28 mouse cellular contexts compared by ENCODE assay signal in genomic region chr1:126622036-126622435, GRCm38 (mm10).
DNase-seq lines count a peak whose midpoint lies in the region; ATAC-seq and TF ChIP-seq lines count a peak whose summit lies in the region.
"Had no signal": no experiment of that assay in that cellular context is flagged by ENCODE, and none has a peak within 500 bp of the region (broad histone marks: within the 10 kb centered on the region; RNA-seq: fewer than 3 reads in every experiment).

No protein-coding gene starts in this region.

- peak overlapping the region; percentile 73 for H3K27ac ChIP-seq in lung, embryonic 14.5 days (ENCODE audit: low read depth)
- 0 out of 2 replicates have a peak overlapping the region, but pooled peaks have one; percentile 4 for H3K27ac ChIP-seq in limb, embryonic 12.5 days
- H3K27ac ChIP-seq: heart, embryonic 13.5 days; hindbrain, embryonic 10.5 days; limb, embryonic 15.5 days; midbrain, embryonic 12.5 days; neural tube, embryonic 12.5 days had no signal

- H3K4me3 ChIP-seq in lung, embryonic 14.5 days (ENCODE audit: low read depth, low read length) = no peak overlapping the region
- no peak overlapping the region for H3K4me3 ChIP-seq in limb, embryonic 12.5 days (replicated peaks)
- H3K4me3 ChIP-seq: heart, embryonic 13.5 days; hindbrain, embryonic 10.5 days; limb, embryonic 15.5 days; midbrain, embryonic 12.5 days; myocyte; neural tube, embryonic 12.5 days had no signal

- intact Hi-C loops in heart, postnatal 14 days (cut with DNase I) = no loop called here

- 43% methylated on average over 4 of the region's 4 CpGs for WGBS in lung, embryonic 14.5 days
- 49% methylated on average over 4 of the region's 4 CpGs for WGBS in limb, embryonic 12.5 days

- H3K4me2 ChIP-seq in lung, embryonic 14.5 days = no peak overlapping the region; the same call in 1 of the 2 replicates
- no peak overlapping the region for H3K4me2 ChIP-seq in limb, embryonic 12.5 days
- H3K4me2 ChIP-seq: heart, embryonic 13.5 days; limb, embryonic 15.5 days; midbrain, embryonic 12.5 days; neural tube, embryonic 12.5 days had no signal

- no peak overlapping the region for H3K9ac ChIP-seq in lung, embryonic 14.5 days
- no peak overlapping the region for H3K9ac ChIP-seq in limb, embryonic 12.5 days (replicated peaks)
- H3K9ac ChIP-seq: heart, embryonic 13.5 days; limb, embryonic 15.5 days; midbrain, embryonic 12.5 days; neural tube, embryonic 12.5 days had no signal

- no peaks in the 10 kb centered on the region for H3K36me3 ChIP-seq in lung, embryonic 14.5 days (ENCODE audit: insufficient read depth)
- H3K36me3 ChIP-seq in limb, embryonic 12.5 days = no peaks in the 10 kb centered on the region
- H3K36me3 ChIP-seq: G1E; heart, embryonic 13.5 days; limb, embryonic 15.5 days; midbrain, embryonic 12.5 days; neural tube, embryonic 12.5 days had no signal

- peak; percentile 66 for ATAC-seq in lung, embryonic 14.5 days (ENCODE audit: insufficient read depth)
- no peak for ATAC-seq in limb, embryonic 12.5 days (ENCODE audit: insufficient number of reproducible peaks, insufficient read depth, low FRiP score, low TSS enrichment, low read depth)
- ATAC-seq: forebrain, embryonic 16.5 days; hindbrain, embryonic 16.5 days; Patski had no signal

- DNase-seq in heart, adult 11 months = peak; percentile 15
- DNase-seq in heart, postnatal 14 days = no peak
- DNase-seq in lung, embryonic 14.5 days = peak; percentile 60
- no peak for DNase-seq in lung, postnatal 10 days
- peak; percentile 72 for DNase-seq in lung, postnatal 36 days
- DNase-seq in spleen, postnatal 36 days (ENCODE audit: low spot score in 2 of 2) = no peak
- DNase-seq in kidney, adult 18-20 months = no peak
- DNase-seq: adrenal gland, postnatal 10 days; cerebellum, adult 8-10 months; cerebellum, postnatal 25 days; heart, postnatal 10 days; kidney, adult 8-10 months; kidney, postnatal 10 days; layer of hippocampus, postnatal 36 days; right cerebral cortex, adult 18-20 months; spleen, adult 18-20 months; thymus, postnatal 14 days had no signal

- H3K27me3 ChIP-seq in lung, embryonic 14.5 days (ENCODE audit: insufficient read depth, low read length) = no peaks in the 10 kb centered on the region
- no peaks in the 10 kb centered on the region for H3K27me3 ChIP-seq in limb, embryonic 12.5 days
- H3K27me3 ChIP-seq: heart, embryonic 13.5 days; limb, embryonic 15.5 days; midbrain, embryonic 12.5 days; neural tube, embryonic 12.5 days; Patski had no signal

- H3K9me3 ChIP-seq in lung, embryonic 14.5 days (ENCODE audit: low read depth, low read length) = no peaks in the 10 kb centered on the region
- no peaks in the 10 kb centered on the region for H3K9me3 ChIP-seq in limb, embryonic 12.5 days
- H3K9me3 ChIP-seq: heart, embryonic 13.5 days; hindbrain, embryonic 10.5 days; limb, embryonic 15.5 days; midbrain, embryonic 12.5 days; neural tube, embryonic 12.5 days had no signal

- TF ChIP-seq CTCF in lung, embryonic 14.5 days (IDR thresholded peaks at IDR 0.05; ENCODE audit: low read depth) = 0 out of 2 replicates have a peak, but pooled peaks have one; percentile 10

- H3K4me1 ChIP-seq in lung, embryonic 14.5 days (ENCODE audit: insufficient read depth) = 0 out of 2 replicates have a peak, but pooled peaks cover 8% of the 10 kb centered on the region
- 0 out of 2 replicates have a peak, but pooled peaks cover 5% of the 10 kb centered on the region for H3K4me1 ChIP-seq in limb, embryonic 12.5 days (replicated peaks)
- H3K4me1 ChIP-seq: hindbrain, embryonic 10.5 days; midbrain, embryonic 12.5 days; neural tube, embryonic 12.5 days had no signal

Comparison
In these comparisons a context has a peak if more than half of its experiments do, and no peak if none do; other contexts are left out.
1. DNase-seq: peak in heart, adult 11 months (single experiment), lung, embryonic 14.5 days (single experiment) and lung, postnatal 36 days (single experiment); none in heart, postnatal 14 days (0 of 2), lung, postnatal 10 days (single experiment), spleen, postnatal 36 days (0 of 2) and kidney, adult 18-20 months (single experiment).